Mouse (Mus musculus) MEL (cell line): ENCODE results near the gene Lins1. TPM values are rescaled to one million over a fixed set of nuclear protein-coding genes. Genes with fewer than 3 reads are reported as not detected.

Source experiments
- DNase-seq: peaks from one replicate; pipeline ENCODE4 v3.0.0; 2011; ENCODE audit warnings: low read depth, low spot score
- H3K27ac ChIP-seq: 2 replicates; pipeline ENCODE4 v1.5.1; 2012; ENCODE audit warnings: low read depth, mild to moderate bottlenecking, control low read depth, low read length, moderate library complexity; ENCODE audit not compliant: control insufficient read depth
- H3K27me3 ChIP-seq, 2 experiments: fragments of 150-350 bp in 1 of 2; sonication (generic) in 1 of 2; 2 replicates each; pipeline ENCODE4 v1.6.1; 2012; ENCODE audit warnings: low read length in 2 of 2, mild to moderate bottlenecking in 2 of 2, improper control_type of control experiment in 1 of 2, moderate library complexity in 1 of 2; ENCODE audit not compliant: insufficient read depth in 2 of 2, control insufficient read depth in 1 of 2
- H3K36me3 ChIP-seq, 2 experiments: 2 replicates each; pipeline ENCODE4 v1.6.1; 2012 to 2014; ENCODE audit warnings: low read length in 2 of 2, improper control_type of control experiment in 1 of 2, inconsistent platforms in 1 of 2, mild to moderate bottlenecking in 1 of 2; ENCODE audit not compliant: insufficient read depth in 2 of 2, control insufficient read depth in 1 of 2
- H3K4me1 ChIP-seq, 2 experiments: fragments of 150-350 bp in 1 of 2; sonication (generic) in 1 of 2; 2 replicates each; pipeline ENCODE4 v1.6.1; 2012; ENCODE audit warnings: low read length in 2 of 2, improper control_type of control experiment in 1 of 2, mild to moderate bottlenecking in 1 of 2; ENCODE audit not compliant: insufficient read depth in 2 of 2, control insufficient read depth in 1 of 2
- H3K4me3 ChIP-seq, 2 experiments: fragments of 150-350 bp in 1 of 2; sonication (generic) in 1 of 2; 2 replicates each; pipeline ENCODE4 v1.5.1; 2012; ENCODE audit warnings: low read depth in 2 of 2, low read length in 2 of 2, mild to moderate bottlenecking in 2 of 2, moderate library complexity in 2 of 2, control low read depth in 1 of 2, improper control_type of control experiment in 1 of 2; ENCODE audit not compliant: control insufficient read depth in 1 of 2, insufficient read depth in 1 of 2
- H3K79me2 ChIP-seq: 2 replicates; pipeline ENCODE4 v1.6.1; 2012; ENCODE audit warnings: mild to moderate bottlenecking, low read length, moderate library complexity; ENCODE audit not compliant: control insufficient read depth, poor library complexity, insufficient read depth
- H3K9ac ChIP-seq: 2 replicates; pipeline ENCODE4 v1.6.1; 2012; ENCODE audit warnings: low read depth, mild to moderate bottlenecking, control low read depth, low read length, moderate library complexity; ENCODE audit not compliant: control insufficient read depth, poor library complexity, severe bottlenecking
- H3K9me3 ChIP-seq: fragments of 150-350 bp; sonication (generic); replicated peaks from 2 replicates; pipeline ENCODE4 v1.6.1; 2012; ENCODE audit warnings: mild to moderate bottlenecking, low read length, improper control_type of control experiment, moderate library complexity; ENCODE audit not compliant: insufficient read depth
- CHD2 ChIP-seq: IDR thresholded peaks from 2 replicates; pipeline ENCODE4 v1.6.1; 2011; ENCODE audit warnings: low read length, improper control_type of control experiment
- CTCF ChIP-seq, 3 experiments: IDR thresholded peaks in 2 of 3; conservative IDR thresholded peaks in 1 of 3; 2 replicates each; pipeline ENCODE4 v1.5.1; 2011 to 2012; ENCODE audit warnings: low read length in 3 of 3, low read depth in 2 of 3, mild to moderate bottlenecking in 2 of 3, improper control_type of control experiment in 1 of 3, inconsistent platforms in 1 of 3, mixed read lengths in 1 of 3, moderate library complexity in 1 of 3; ENCODE audit not compliant: control insufficient read depth in 1 of 3, insufficient read depth in 1 of 3, poor library complexity in 1 of 3, severe bottlenecking in 1 of 3
- HCFC1 ChIP-seq: IDR thresholded peaks from 2 replicates; pipeline ENCODE4 v1.6.1; 2012; ENCODE audit warnings: low read depth, mild to moderate bottlenecking, inconsistent platforms, low read length, improper control_type of control experiment, moderate library complexity
- JUND ChIP-seq: IDR thresholded peaks from 2 replicates; pipeline ENCODE4 v1.6.1; 2011; ENCODE audit warnings: low read depth, mild to moderate bottlenecking, improper control_type of control experiment, low read length
- KAT2A ChIP-seq: conservative IDR thresholded peaks from 2 replicates; pipeline ENCODE4 v1.6.1; 2012; ENCODE audit warnings: low read depth, low read length, improper control_type of control experiment, inconsistent platforms
- MAX ChIP-seq: IDR thresholded peaks from 2 replicates; pipeline ENCODE4 v1.6.1; 2011; ENCODE audit warnings: low read length, improper control_type of control experiment
- MEF2A ChIP-seq: IDR thresholded peaks from 2 replicates; pipeline ENCODE4 v1.6.1; 2014; ENCODE audit warnings: low read depth, mild to moderate bottlenecking, inconsistent platforms, low read length, improper control_type of control experiment; ENCODE audit not compliant: poor library complexity, insufficient replicate concordance, severe bottlenecking; ENCODE audit errors: extremely low read depth
- MYB ChIP-seq: IDR thresholded peaks from 2 replicates; pipeline ENCODE4 v1.6.1; 2011; ENCODE audit warnings: mild to moderate bottlenecking, low read depth, low read length, improper control_type of control experiment
- MYC ChIP-seq: IDR thresholded peaks from 2 replicates; pipeline ENCODE4 v1.6.1; 2011; ENCODE audit warnings: low read depth, mild to moderate bottlenecking, low read length, improper control_type of control experiment, moderate library complexity
- POLR2AphosphoS2 ChIP-seq: IDR thresholded peaks from 2 replicates; pipeline ENCODE4 v1.6.1; 2011; ENCODE audit warnings: low read length, improper control_type of control experiment
- SIN3A ChIP-seq: IDR thresholded peaks from 2 replicates; pipeline ENCODE4 v1.6.1; 2012; ENCODE audit warnings: low read length, improper control_type of control experiment, inconsistent platforms
- TCF12 ChIP-seq: IDR thresholded peaks from 2 replicates; pipeline ENCODE4 v1.6.1; 2014; ENCODE audit warnings: low read depth, mild to moderate bottlenecking, inconsistent platforms, low read length, improper control_type of control experiment, moderate library complexity
- UBTF ChIP-seq: IDR thresholded peaks from 2 replicates; pipeline ENCODE4 v1.6.1; 2012; ENCODE audit warnings: low read depth, mild to moderate bottlenecking, inconsistent platforms, low read length, improper control_type of control experiment, moderate library complexity, borderline replicate concordance; ENCODE audit not compliant: insufficient read depth
- USF2 ChIP-seq, 2 experiments: IDR thresholded peaks; 2 replicates each; pipeline ENCODE4 v1.6.1; 2011 to 2012; ENCODE audit warnings: improper control_type of control experiment in 2 of 2, low read length in 2 of 2, borderline replicate concordance in 1 of 2, inconsistent platforms in 1 of 2, low read depth in 1 of 2, mild to moderate bottlenecking in 1 of 2; ENCODE audit not compliant: insufficient read depth in 1 of 2
- ZNF384 ChIP-seq: IDR thresholded peaks from 2 replicates; pipeline ENCODE4 v1.6.1; 2012; ENCODE audit warnings: low read depth, mild to moderate bottlenecking, inconsistent platforms, low read length, improper control_type of control experiment
- polyA plus RNA-seq, 2 experiments: library from polyadenylated mRNA; stranded (reverse) in 1 of 2; unstranded in 1 of 2; fragments of >175 nt in 1 of 2; fragments of >200 nt in 1 of 2; gene quantifications; 2 replicates each; pipeline versions ENCODE4 v1.2.1 to v1.2.4; 2012; ENCODE audit warnings: low replicate concordance in 2 of 2, low read depth in 1 of 2; ENCODE audit not compliant: insufficient read length in 2 of 2, insufficient read depth in 1 of 2, missing spikeins in 1 of 2
- total RNA-seq: library from RNA; depleted of rRNA; stranded (reverse); fragments of 300-350 nt; gene quantifications from 2 replicates; pipeline ENCODE4 v1.2.3, GENCODE M21; 2012

Lins1 gene
- total and polyA plus RNA-seq, 3 experiments: 9.1 to 14.5 TPM; not detected in 1

DNA sequence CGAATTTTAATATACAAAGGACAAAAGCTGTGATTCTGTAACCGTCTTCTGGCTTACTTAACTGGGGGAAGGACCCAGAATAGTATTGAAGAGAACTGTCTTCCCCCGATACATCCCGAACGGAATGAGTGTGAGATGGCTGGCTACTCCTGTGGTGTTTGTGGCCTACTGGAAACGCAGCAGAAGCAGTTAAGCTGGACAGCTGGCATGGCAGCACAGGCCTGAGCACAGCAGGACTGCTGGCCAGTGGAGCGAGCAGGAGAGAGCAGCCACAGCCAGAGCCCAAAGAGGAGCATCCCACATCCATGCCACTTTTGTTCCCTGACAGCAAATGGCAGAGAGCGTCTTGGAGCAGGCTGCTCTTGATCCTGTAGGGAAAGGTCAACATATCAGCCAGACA is 51.7 kb downstream of the Lins1 start:
- H3K27ac ChIP-seq: no peak overlapping the region
- no peak overlapping the region for H3K4me3 ChIP-seq
- H3K9me3 ChIP-seq: no peaks in the 10 kb centered on the region
- DNase-seq: no peak
- H3K27me3 ChIP-seq: no peaks in the 10 kb centered on the region
- no peak overlapping the region for H3K9ac ChIP-seq
- no peaks in the 10 kb centered on the region for H3K36me3 ChIP-seq
- no peak for TF ChIP-seq TCF12
- TF ChIP-seq KAT2A: no peak
- TF ChIP-seq POLR2AphosphoS2: no peak
- no peak for TF ChIP-seq MYB
- TF ChIP-seq MYC: no peak
- no peak for TF ChIP-seq SIN3A
- no peaks in the 10 kb centered on the region for H3K79me2 ChIP-seq
- H3K4me1 ChIP-seq: no peaks in the 10 kb centered on the region

DNA sequence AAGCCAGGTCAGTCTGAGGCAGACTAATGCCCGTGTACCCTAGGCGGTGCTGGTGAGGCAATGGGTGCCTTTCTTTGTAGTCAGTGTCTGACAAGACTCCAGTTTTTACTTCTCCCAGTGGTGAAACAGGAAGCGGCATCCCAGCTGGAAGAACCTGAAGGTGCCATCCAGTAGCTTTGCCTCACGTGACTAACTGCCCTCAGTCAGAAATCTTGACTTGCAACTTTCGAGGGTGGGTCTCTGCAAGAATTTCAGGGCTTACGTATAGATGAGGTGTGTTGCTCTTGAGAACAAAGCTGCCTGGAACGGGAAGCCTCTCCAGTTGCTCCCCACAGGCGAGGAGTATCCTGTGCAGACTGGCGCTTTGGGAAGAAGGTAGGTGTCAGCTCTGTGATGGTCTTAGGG is 53.7 kb downstream of the Lins1 start, which contains the start of gene Cers3:
Gene Cers3 (plus strand): TSS at position 128 of the 405 bp plus-strand sequence.
- no peaks in the 10 kb centered on the region for H3K4me1 ChIP-seq

DNA sequence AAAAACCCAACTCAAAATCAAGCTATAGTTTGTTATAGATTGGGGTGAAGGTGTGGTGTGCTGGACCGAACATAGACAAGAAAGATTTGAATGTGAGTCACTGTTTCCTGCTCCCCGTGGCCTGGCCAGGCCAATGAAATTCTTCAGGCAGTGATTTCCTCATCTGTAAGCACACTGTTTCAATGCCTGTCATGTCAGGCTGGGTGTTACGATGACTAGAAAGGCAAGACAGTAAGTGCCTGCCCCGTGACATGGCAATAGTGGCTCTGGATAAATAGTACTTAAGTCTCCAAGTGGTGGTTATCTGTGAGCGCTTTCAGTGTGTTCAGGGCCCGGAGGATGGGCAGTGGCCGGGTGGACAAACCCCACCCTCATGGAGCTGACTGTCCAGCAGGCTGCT is 57.3 kb downstream of the Lins1 start:
- H3K79me2 ChIP-seq: no peaks in the 10 kb centered on the region
- DNase-seq: no peak
- H3K27ac ChIP-seq: no peak overlapping the region
- H3K9me3 ChIP-seq: no peaks in the 10 kb centered on the region
- H3K36me3 ChIP-seq: no peaks in the 10 kb centered on the region
- no peaks in the 10 kb centered on the region for H3K4me1 ChIP-seq
- H3K4me3 ChIP-seq: no peak overlapping the region
- TF ChIP-seq MEF2A: no peak
- TF ChIP-seq MAX: no peak
- no peaks in the 10 kb centered on the region for H3K27me3 ChIP-seq
- no peak overlapping the region for H3K9ac ChIP-seq

More for the DNA sequence above, 53.7 kb downstream of the Lins1 start, which contains the start of gene Cers3:
- Histone ChIP-seq H3K27ac (no peak within 1 kb of the TSS), H3K9me3 (no peaks in the 10 kb centered on the region), H3K4me3 (no peak within 1 kb of the TSS), H3K27me3 (no peaks in the 10 kb centered on the region), H3K9ac (no peak within 1 kb of the TSS), H3K79me2 (no peaks in the 10 kb centered on the region), H3K36me3 (no peaks in the 10 kb centered on the region)
- TF ChIP-seq HCFC1: no peak
- no peak for DNase-seq

DNA sequence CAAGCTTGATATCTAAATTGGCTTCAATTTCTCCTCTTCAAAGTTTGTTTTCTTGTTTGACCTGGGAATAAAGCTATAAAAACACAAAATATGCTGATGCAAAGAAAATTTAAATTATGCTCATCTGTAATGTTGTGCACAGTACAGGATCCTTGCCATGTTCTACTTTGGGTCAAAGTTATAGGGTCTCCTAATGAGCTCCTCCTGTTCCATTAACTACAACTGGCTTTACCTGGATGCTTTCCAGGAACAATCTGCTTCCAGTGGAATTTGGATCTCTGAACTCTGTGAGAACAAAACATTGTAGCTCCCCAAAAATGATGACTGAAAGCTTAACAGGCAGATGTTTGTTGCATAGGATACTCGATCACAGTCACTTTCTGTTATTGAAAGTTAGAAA is 60.3 kb downstream of the Lins1 start:
- Histone ChIP-seq H3K9me3 (no peaks in the 10 kb centered on the region), H3K36me3 (no peaks in the 10 kb centered on the region), H3K27ac (no peak overlapping the region), H3K4me1 (no peaks in the 10 kb centered on the region), H3K4me3 (no peak overlapping the region), H3K9ac (no peak overlapping the region), H3K27me3 (peaks cover 0 to 2% of the 10 kb centered on the region in 2 experiments; a peak in 1 of 4 replicates), H3K79me2 (no peaks in the 10 kb centered on the region)
- TF ChIP-seq ZNF384 (no peak), POLR2AphosphoS2 (no peak), CTCF (IDR thresholded peaks at IDR 0.05 in 2 of 3, conservative IDR thresholded peaks at IDR 0.05 in 1 of 3; ENCODE audit: control insufficient read depth in 1 of 3, insufficient read depth in 1 of 3, low read depth in 2 of 3, low read length in 3 of 3, poor library complexity in 1 of 3, severe bottlenecking in 1 of 3) (no peak), CHD2 (no peak), JUND (no peak), USF2 (IDR thresholded peaks at IDR 0.05; ENCODE audit: borderline replicate concordance in 1 of 2, insufficient read depth in 1 of 2, low read depth in 1 of 2, low read length in 2 of 2) (no peak), SIN3A (no peak), MYC (no peak), UBTF (no peak)
- no peak for DNase-seq
